12 mouse cellular contexts compared by ENCODE assay signal in genomic region chr1:132144223-132144622, GRCm38 (mm10). TPM values are rescaled to one million over a fixed set of nuclear protein-coding genes. Genes with fewer than 3 reads are reported as not detected.
A peak's percentile ranks its signal among the peaks of the same experiment; 100 is the strongest.
DNase-seq lines count a peak whose midpoint lies in the region; TF ChIP-seq lines count a peak whose summit lies in the region.
"Had no signal": no experiment of that assay in that cellular context is flagged by ENCODE, and none has a peak within 500 bp of the region (broad histone marks: within the 10 kb centered on the region; RNA-seq: fewer than 3 reads in every experiment).

No protein-coding gene starts in this region.

- H3K4me3 ChIP-seq in lung, adult 2 months (replicated peaks; ENCODE audit: extremely low read depth, low read depth, low read length): no peak overlapping the region
- H3K4me3 ChIP-seq: embryonic facial prominence, embryonic 13.5 days had no signal

- intact Hi-C loops in left cerebral cortex, postnatal 14 days (cut with DNase I): no loop called here

- no peak for TF ChIP-seq CTCF in lung, adult 2 months (IDR thresholded peaks at IDR 0.05; ENCODE audit: insufficient read depth, low read length)

- WGBS in lung, adult 2 months: 63% methylated on average over 2 of the region's 2 CpGs

- no peaks in the 10 kb centered on the region for H3K4me1 ChIP-seq in lung, adult 2 months (ENCODE audit: control insufficient read depth, insufficient read depth, low read length)

- no peak for TF ChIP-seq POLR2A in lung, adult 2 months (IDR thresholded peaks at IDR 0.05; ENCODE audit: borderline replicate concordance, extremely low read depth, low read depth, low read length)

- peak; percentile 60 for DNase-seq in embryo, embryonic 10.5 days (ENCODE audit: low spot score)
- no peak for DNase-seq in embryo, embryonic 9.5 days (ENCODE audit: extremely low spot score)
- DNase-seq in frontal cortex, adult 2 months (ENCODE audit: extremely low spot score in 1 of 2, low spot score in 1 of 2): peak; percentile 71 to 78
- peak; percentile 69 to 89 for DNase-seq in left cerebral cortex, postnatal 14 days (ENCODE audit: low spot score in 2 of 2)
- DNase-seq in right cerebral cortex, postnatal 10 days (ENCODE audit: low spot score in 2 of 2): peak; percentile 81 to 91
- DNase-seq in lung, adult 2 months: no peak
- DNase-seq in lung, adult 18-20 months: no peak
- DNase-seq in lung, postnatal 36 days: no peak
- DNase-seq: kidney, postnatal 25 days; lung, postnatal 14 days had no signal

RNA-seq across cellular contexts. Expression of gene Cdk18, which starts 4.7 kb away (rescaled TPM):
- polyA plus RNA-seq in frontal cortex, adult 2 months (2012; rRNA removed): 28.8 and 43.4 TPM in 2 replicates
- 10 to 100 TPM; 17.0 to 28.3 TPM for total RNA-seq in left cerebral cortex, postnatal 14 days (2021)
- polyA plus RNA-seq in lung, adult 2 months (2012; rRNA removed): 32.8 and 34.0 TPM in 2 replicates

RNA-seq across cellular contexts. Expression of gene Lemd1, which starts 47.0 kb away (rescaled TPM):
- 9.6 and 10.7 TPM in 2 replicates for polyA plus RNA-seq in frontal cortex, adult 2 months (2012; rRNA removed)
- total RNA-seq in left cerebral cortex, postnatal 14 days (2021): 1 to 10 TPM; 4.1 to 4.6 TPM
- polyA plus RNA-seq in lung, adult 2 months (2012; rRNA removed): not detected in 2 replicates
- polyA plus RNA-seq: heart, embryonic 14.5 days had no signal

RNA-seq across cellular contexts. Expression of gene AC124108.1, which starts 47.0 kb away (rescaled TPM):
- polyA plus RNA-seq in frontal cortex, adult 2 months (2012; rRNA removed): 6.4 and 6.8 TPM in 2 replicates
- total RNA-seq in left cerebral cortex, postnatal 14 days (2021): 1 to 10 TPM; 3.7 to 3.9 TPM
- polyA plus RNA-seq in lung, adult 2 months (2012; rRNA removed): not detected in 2 replicates
- polyA plus RNA-seq: heart, embryonic 14.5 days had no signal

Comparison
In these comparisons a context has a peak if more than half of its experiments do, and no peak if none do; other contexts are left out.
1. DNase-seq: peak in embryo, embryonic 10.5 days (single experiment), frontal cortex, adult 2 months (2 of 2), left cerebral cortex, postnatal 14 days (2 of 2) and right cerebral cortex, postnatal 10 days (2 of 2); none in embryo, embryonic 9.5 days (single experiment), lung, adult 2 months (single experiment), lung, adult 18-20 months (0 of 2) and lung, postnatal 36 days (single experiment).
2. RNA of gene Lemd1, which starts 47.0 kb away (polyA plus RNA-seq): 9.6 to 10.7 TPM in frontal cortex, adult 2 months; not detected in lung, adult 2 months; every median in the first group is over 10 times any median in the second.